Mouse (Mus musculus) bone marrow macrophage, adult 2 months (primary cell): ENCODE results near the gene Polk.

Source experiments
- CTCF ChIP-seq: IDR thresholded peaks from 2 replicates; pipeline ENCODE4 v1.5.1; 2012; ENCODE audit warnings: low read depth, mild to moderate bottlenecking, low read length, moderate library complexity
- POLR2A ChIP-seq: IDR thresholded peaks from 2 replicates; pipeline ENCODE4 v1.6.1; 2012; ENCODE audit warnings: mild to moderate bottlenecking, low read depth, low read length, borderline replicate concordance

- TF ChIP-seq CTCF (no peak), POLR2A (no peak)
Observed at GRCm38 (mm10) chr13:96506313-96506712, 36.1 kb downstream of the Polk start.
